Mouse (Mus musculus): Measurements from ENCODE around the gene Psrc1.

Psrc1 gene

GRCm38 (mm10) chr3:108383485-108384354 is at the start of gene Psrc1:
Gene Psrc1, plus strand, starts transcription at chr3:108383839.
- in situ Hi-C loops (cut with MboI, MseI), result no loop called here

- in situ Hi-C loops (cut with MboI, MseI), result no loop called here
These were observed 46.8 kb upstream of the Psrc1 start for GRCm38 (mm10) chr3:108336878-108337277.

- in situ Hi-C loops (cut with MboI, MseI), result no loop called here
These were observed 42.6 kb upstream of the Psrc1 start for GRCm38 (mm10) chr3:108341040-108341439.

GRCm38 (mm10) chr3:108342185-108342584 is 41.5 kb upstream of the Psrc1 start:
- in situ Hi-C loops (cut with MboI, MseI), result no loop called here

GRCm38 (mm10) chr3:108345855-108346254 is 37.8 kb upstream of the Psrc1 start:
- in situ Hi-C loops (cut with MboI, MseI), result no loop called here

GRCm38 (mm10) chr3:108348376-108348775 is 35.3 kb upstream of the Psrc1 start:
- in situ Hi-C loops (cut with MboI, MseI), result no loop called here

- in situ Hi-C loops (cut with MboI, MseI), result no loop called here
These were observed 28.4 kb upstream of the Psrc1 start for GRCm38 (mm10) chr3:108355245-108355644.

- in situ Hi-C loops (cut with MboI, MseI), result no loop called here
These were observed 26.6 kb upstream of the Psrc1 start for GRCm38 (mm10) chr3:108357051-108357450.

GRCm38 (mm10) chr3:108358445-108358844 is 25.2 kb upstream of the Psrc1 start:
- in situ Hi-C loops (cut with MboI, MseI), result no loop called here

- in situ Hi-C loops (cut with MboI, MseI), result no loop called here
These were observed 22.7 kb upstream of the Psrc1 start for GRCm38 (mm10) chr3:108360894-108361293.

- in situ Hi-C loops (cut with MboI, MseI), result no loop called here
These were observed 20.0 kb upstream of the Psrc1 start for GRCm38 (mm10) chr3:108363626-108364025.

- in situ Hi-C loops (cut with MboI, MseI), result no loop called here
These were observed 19.2 kb upstream of the Psrc1 start, which contains the start of gene Mybphl for GRCm38 (mm10) chr3:108364270-108364995. Gene Mybphl, plus strand, starts transcription at chr3:108364911.

GRCm38 (mm10) chr3:108367173-108367572 is 16.5 kb upstream of the Psrc1 start:
- in situ Hi-C loops (cut with MboI, MseI), result loop anchor here in 1 of 2 experiments (5.0 kb wide), 1 partner anchor 70 kb away; no protein-coding TSS in a partner anchor

GRCm38 (mm10) chr3:108367828-108368227 is 15.8 kb upstream of the Psrc1 start:
- in situ Hi-C loops (cut with MboI, MseI), result loop anchor here in 1 of 2 experiments (5.0 kb wide), 1 partner anchor 71 kb away; no protein-coding TSS in a partner anchor

GRCm38 (mm10) chr3:108368721-108369120 is 14.9 kb upstream of the Psrc1 start:
- in situ Hi-C loops (cut with MboI, MseI), result loop anchor here in 1 of 2 experiments (5.0 kb wide), 1 partner anchor 71 kb away; no protein-coding TSS in a partner anchor

- in situ Hi-C loops (cut with MboI, MseI), result no loop called here
These were observed 11.4 kb upstream of the Psrc1 start for GRCm38 (mm10) chr3:108372274-108372673.

GRCm38 (mm10) chr3:108372691-108373090 is 10.9 kb upstream of the Psrc1 start:
- in situ Hi-C loops (cut with MboI, MseI), result no loop called here

GRCm38 (mm10) chr3:108378875-108379663 is 4.6 kb upstream of the Psrc1 start:
- in situ Hi-C loops (cut with MboI, MseI), result no loop called here

- in situ Hi-C loops (cut with MboI, MseI), result no loop called here
These were observed 2.9 kb upstream of the Psrc1 start for GRCm38 (mm10) chr3:108380695-108381094.

GRCm38 (mm10) chr3:108381945-108382875 is 1.4 kb upstream of the Psrc1 start:
- in situ Hi-C loops (cut with MboI, MseI), result no loop called here

Measured in T-helper 17 cell (primary cell).